Mouse (Mus musculus) adrenal gland, adult 18-20 months (tissue): ENCODE results near the gene Krtap16-3. TPM values are rescaled to one million over a fixed set of nuclear protein-coding genes. Genes with fewer than 3 reads are reported as not detected.

Experiments
- DNase-seq, 2 experiments: peaks; one replicate each; pipeline ENCODE4 v3.0.0; 2021 to 2022; ENCODE audit warnings: low spot score in 2 of 2
- long read RNA-seq, 2 experiments: library from polyadenylated mRNA; stranded (forward); transcript quantifications; one replicate each; pipeline ENCODE4 v2.0.0; 2021
- total RNA-seq, 2 experiments: library from RNA; stranded (reverse); gene quantifications; 1 replicate in 1 of 2; 2 replicates in 1 of 2; pipeline ENCODE4 v1.2.3; 2021

The Krtap16-3 gene
- not detected for total RNA-seq
- long read RNA-seq, experiment 1 = 0 reads
- long read RNA-seq, experiment 2 = 0 reads

DNA sequence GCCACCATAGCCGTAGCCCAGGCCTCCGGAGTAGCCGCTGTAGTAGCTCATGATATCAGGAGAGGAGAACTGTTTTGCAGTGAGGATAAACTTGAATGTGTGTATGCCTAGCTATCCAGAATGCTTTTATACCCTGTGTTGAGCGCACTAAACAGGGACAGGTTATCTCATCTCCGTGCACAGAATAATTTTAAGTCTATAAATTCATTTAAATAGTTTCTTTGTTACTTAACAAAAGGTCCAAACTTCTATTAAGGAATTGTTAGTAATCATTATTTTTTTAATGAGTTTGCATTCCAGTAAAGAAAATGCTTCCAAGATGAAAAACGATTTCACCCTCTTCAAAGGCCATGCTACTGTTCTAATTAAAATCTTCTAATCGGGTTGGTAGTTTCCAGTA lies at the start of gene Krtap16-3:
TSS of gene Krtap16-3 (minus strand) at position 101 of the 400 bp plus-strand sequence.
- DNase-seq = no peak

DNA sequence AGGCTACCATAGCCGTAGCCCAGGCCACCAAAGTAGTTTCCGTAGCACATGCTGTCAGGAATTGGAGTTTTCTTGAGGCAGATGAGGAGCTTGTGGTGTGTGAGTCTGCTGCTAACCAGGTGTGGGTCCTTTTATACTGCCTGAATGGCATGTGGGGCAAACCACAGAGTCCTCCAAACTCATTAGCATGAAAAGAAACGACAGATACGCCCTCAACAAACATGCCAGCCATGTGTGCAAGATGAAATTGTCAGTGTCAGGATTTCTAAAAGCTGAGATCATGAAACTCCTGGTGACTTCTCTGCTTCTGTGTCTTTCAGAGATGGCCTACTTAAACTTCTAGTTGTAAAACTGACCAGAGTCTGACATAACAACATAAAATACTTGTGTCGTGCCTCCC lies 48.0 kb upstream of the Krtap16-3 start, which contains the start of gene Krtap22-2:
TSS of gene Krtap22-2 (minus strand) at position 101 of the 400 bp plus-strand sequence.
- DNase-seq = no peak

- DNase-seq = no peak
Measured at GRCm38 (mm10) chr16:88941106-88941505, 21.6 kb downstream of the Krtap16-3 start.

DNA sequence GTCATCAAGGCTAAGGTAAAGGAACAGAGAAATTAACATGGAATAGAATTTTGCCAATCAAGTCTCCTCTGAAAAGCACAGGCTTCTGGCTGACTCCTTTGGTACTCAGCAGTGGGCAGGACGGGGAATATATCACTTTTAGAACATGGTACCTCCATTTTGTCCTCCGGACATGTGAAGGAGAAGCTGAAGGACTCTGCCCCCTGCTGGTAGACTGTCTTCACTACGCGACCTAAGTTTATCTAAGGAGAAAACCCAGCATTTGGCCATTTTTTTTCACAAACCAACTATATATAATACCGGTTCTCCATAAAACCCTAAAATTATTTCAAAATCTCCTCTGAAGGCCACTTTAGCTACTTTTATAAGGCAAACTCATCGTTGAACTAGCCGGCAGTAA lies 24.4 kb downstream of the Krtap16-3 start:
- DNase-seq = no peak

DNA sequence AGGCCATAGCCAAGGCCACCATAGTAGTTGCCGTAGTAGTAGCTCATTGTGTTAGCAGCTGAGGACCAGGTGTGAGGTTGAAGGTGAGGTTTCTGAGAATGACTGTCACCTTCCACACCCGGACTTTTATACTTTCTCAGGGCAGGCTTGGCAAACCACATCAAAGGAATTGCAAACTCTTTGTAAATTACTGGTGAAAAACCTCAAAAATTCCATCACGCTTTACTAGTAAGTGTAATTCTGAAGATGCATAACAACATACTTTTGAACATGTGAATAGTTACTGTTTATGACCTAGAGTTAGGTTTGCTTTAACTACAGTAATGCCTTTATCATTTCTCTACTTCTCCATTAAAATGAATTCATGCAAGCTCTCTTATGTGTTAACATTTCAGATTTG lies 30.5 kb downstream of the Krtap16-3 start, which contains the start of gene Krtap19-9b:
TSS of gene Krtap19-9b (minus strand) at position 101 of the 400 bp plus-strand sequence.
- DNase-seq = no peak

Other genes starting within 250 kb of the Krtap16-3 start
- not detected for gene Krtap13-1, start 234.0 kb downstream of the Krtap16-3 start, total RNA-seq
- not detected for gene Krtap13, start 211.2 kb downstream of the Krtap16-3 start, total RNA-seq
- not detected for gene 2310034C09Rik, start 204.0 kb downstream of the Krtap16-3 start, total RNA-seq
- gene 2310057N15Rik, start 188.7 kb downstream of the Krtap16-3 start, total RNA-seq = not detected
- gene Gm5965, start 185.0 kb downstream of the Krtap16-3 start, total RNA-seq = not detected
- not detected for gene Gm20741, start 150.7 kb downstream of the Krtap16-3 start, total RNA-seq
- gene Krtap15, start 142.7 kb downstream of the Krtap16-3 start, total RNA-seq = not detected
- not detected for gene Krtap14, start 136.7 kb downstream of the Krtap16-3 start, total RNA-seq
- gene Krtap19-1, start 93.5 kb downstream of the Krtap16-3 start, total RNA-seq = not detected
- gene Krtap19-2, start 88.6 kb downstream of the Krtap16-3 start, total RNA-seq = not detected
- gene Krtap19-3, start 84.8 kb downstream of the Krtap16-3 start, total RNA-seq = not detected
- gene Krtap19-4, start 77.8 kb downstream of the Krtap16-3 start, total RNA-seq = not detected
- not detected for gene Krtap19-5, start 66.4 kb downstream of the Krtap16-3 start, total RNA-seq
- not detected for gene Krtap19-9b, start 30.6 kb downstream of the Krtap16-3 start, total RNA-seq
- not detected for gene Krtap22-2, start 47.9 kb upstream of the Krtap16-3 start, total RNA-seq
- not detected for gene Gm10229, start 52.4 kb upstream of the Krtap16-3 start, total RNA-seq
- gene Krtap6-1, start 68.8 kb upstream of the Krtap16-3 start, total RNA-seq = not detected
- gene Gm10228, start 78.6 kb upstream of the Krtap16-3 start, total RNA-seq = not detected
- gene Krtap6-5, start 85.0 kb upstream of the Krtap16-3 start, total RNA-seq = not detected
- gene 1110025L11Rik, start 101.1 kb upstream of the Krtap16-3 start, total RNA-seq = not detected
- not detected for gene Krtap6-3, start 121.1 kb upstream of the Krtap16-3 start, total RNA-seq
- not detected for gene Gm6358, start 178.0 kb upstream of the Krtap16-3 start, total RNA-seq
- gene Gm10061, start 188.2 kb upstream of the Krtap16-3 start, total RNA-seq = not detected
- gene Gm9789, start 195.1 kb upstream of the Krtap16-3 start, total RNA-seq = not detected
- not detected for gene Gm7735, start 206.6 kb upstream of the Krtap16-3 start, total RNA-seq
- gene 1110057P08Rik, start 211.9 kb upstream of the Krtap16-3 start, total RNA-seq = not detected
- gene Krtap20-2, start 243.0 kb upstream of the Krtap16-3 start, total RNA-seq = not detected